9 mouse cellular contexts compared by ENCODE assay signal in the genomic region with DNA sequence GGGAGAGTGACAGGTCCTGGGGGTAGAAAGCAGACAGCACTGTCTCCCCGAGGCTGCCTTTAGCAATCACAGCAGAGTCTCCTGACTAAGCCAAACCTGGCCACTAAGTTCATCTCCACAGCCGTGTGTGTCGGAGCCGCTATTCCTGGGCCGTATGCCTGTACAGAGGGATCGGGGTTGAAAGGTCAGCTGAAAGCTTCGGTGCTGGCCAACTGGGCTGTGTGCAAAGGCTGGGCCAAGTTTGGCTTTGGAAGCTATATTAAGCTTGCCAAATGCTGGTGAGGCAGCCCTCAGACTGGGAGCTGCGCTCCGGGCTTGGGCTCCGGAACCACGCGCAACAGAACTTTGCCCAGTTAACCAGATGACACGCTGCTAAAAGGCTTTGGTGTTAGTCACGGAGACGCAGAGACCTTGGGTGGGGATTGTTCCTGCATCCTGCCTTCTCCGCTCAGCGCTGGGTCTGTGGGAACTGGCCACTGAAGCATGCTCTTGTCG. TPM values are rescaled to one million over a fixed set of nuclear protein-coding genes. Genes with fewer than 3 reads are reported as not detected.
A peak's percentile ranks its signal among the peaks of the same experiment; 100 is the strongest.
DNase-seq lines count a peak whose midpoint lies in the region; ATAC-seq and TF ChIP-seq lines count a peak whose summit lies in the region.
"Had no signal": no experiment of that assay in that cellular context is flagged by ENCODE, and none has a peak within 500 bp of the region (broad histone marks: within the 10 kb centered on the region; RNA-seq: fewer than 3 reads in every experiment).

No protein-coding gene starts in this region.

- peaks cover 5% of the 10 kb centered on the region for H3K4me1 ChIP-seq in cerebellum, adult 2 months (ENCODE audit: control insufficient read depth, insufficient read depth, low read length)
- no peaks in the 10 kb centered on the region for H3K4me1 ChIP-seq in thymus, adult 2 months (replicated peaks; ENCODE audit: control insufficient read depth, insufficient read depth, low read length)

- no peak for ATAC-seq in erythroblast, adult 5-6 weeks (replicated peaks; ENCODE audit: low FRiP score, poor library complexity, severe bottlenecking)

- TF ChIP-seq POLR2A in cerebellum, adult 2 months (IDR thresholded peaks at IDR 0.05; ENCODE audit: borderline replicate concordance, insufficient read depth, low read length), result no peak
- TF ChIP-seq POLR2A in thymus, adult 2 months (IDR thresholded peaks at IDR 0.05; ENCODE audit: control insufficient read depth, extremely low read depth, insufficient read depth, low read length, poor library complexity), result no peak

- peak overlapping the region; percentile 45 for H3K4me3 ChIP-seq in cerebellum, adult 2 months (replicated peaks; ENCODE audit: insufficient read depth, low read depth, low read length)
- no peak overlapping the region for H3K4me3 ChIP-seq in thymus, adult 2 months (ENCODE audit: control insufficient read depth, insufficient read depth, low read length)

- peak; percentile 19 to 35 for DNase-seq in cerebellum, adult 2 months
- DNase-seq in cerebellum, adult 9-10 months, result no peak
- DNase-seq in right cerebral cortex, postnatal 10 days (ENCODE audit: low spot score in 2 of 2), result peak; percentile 46
- DNase-seq in right cerebral cortex, adult 18-20 months, result no peak
- DNase-seq in kidney, postnatal 25 days, result peak; percentile 36 to 75
- DNase-seq in ovary, adult 18-20 months (ENCODE audit: low spot score), result peak; percentile 12
- no peak for DNase-seq in thymus, adult 2 months

- no peak for TF ChIP-seq CTCF in cerebellum, adult 2 months (IDR thresholded peaks at IDR 0.05; ENCODE audit: borderline replicate concordance, insufficient read depth, low read depth, low read length)
- no peak for TF ChIP-seq CTCF in thymus, adult 2 months (IDR thresholded peaks at IDR 0.05; ENCODE audit: borderline replicate concordance, control insufficient read depth, extremely low read depth, insufficient read depth, low read length, poor library complexity)

- no peak overlapping the region for H3K27ac ChIP-seq in cerebellum, adult 2 months (ENCODE audit: insufficient read depth, low read length)
- H3K27ac ChIP-seq in thymus, adult 2 months (ENCODE audit: control insufficient read depth, insufficient read depth, low read length), result no peak overlapping the region

- H3K27me3 ChIP-seq in cerebellum, adult 2 months (ENCODE audit: control insufficient read depth, insufficient read depth, low read length), result no peaks in the 10 kb centered on the region
- no peaks in the 10 kb centered on the region for H3K27me3 ChIP-seq in thymus, adult 2 months (ENCODE audit: control insufficient read depth, insufficient read depth, low read length)

- WGBS in cerebellum, adult 2 months, result 10% methylated on average over 18 of the region's 18 CpGs
- 93% methylated on average over 18 of the region's 18 CpGs for WGBS in thymus, adult 2 months

- no peaks in the 10 kb centered on the region for H3K36me3 ChIP-seq in thymus, adult 2 months (ENCODE audit: control insufficient read depth, insufficient read depth, low read length)

RNA-seq across cellular contexts. Expression of gene Rxrg, which starts 19.9 kb away (rescaled TPM):
- polyA plus RNA-seq in cerebellum, adult 2 months (2012; rRNA removed), result 1.6 and 1.7 TPM in 2 replicates
- 2.8 and 5.4 TPM in 2 replicates for polyA plus RNA-seq in thymus, adult 2 months (2012; rRNA removed)
- not detected in 2 replicates for total RNA-seq in erythroblast, adult 5-6 weeks (2015; ENCODE audit: low replicate concordance)
- not detected in 2 replicates for total RNA-seq in erythroblast, adult 5-6 weeks (2017; ENCODE audit: low replicate concordance)
- total RNA-seq: hematopoietic stem cell, adult 5-6 weeks had no signal

Comparison
In these comparisons a context has a peak if more than half of its experiments do, and no peak if none do; other contexts are left out.
1. DNase-seq: peak in cerebellum, adult 2 months (2 of 2), right cerebral cortex, postnatal 10 days (2 of 2), kidney, postnatal 25 days (2 of 2) and ovary, adult 18-20 months (single experiment); none in cerebellum, adult 9-10 months (single experiment), right cerebral cortex, adult 18-20 months (single experiment) and thymus, adult 2 months (single experiment).